Mouse (Mus musculus) forelimb bud, embryonic 11.5 days (tissue): ENCODE data around the gene Coro1c.

ENCODE experiments used
- DNase-seq: peaks from one replicate; pipeline ENCODE4 v3.0.0-alpha.2; 2012; ENCODE audit warnings: low read depth, low spot score

Gene Coro1c

DNA sequence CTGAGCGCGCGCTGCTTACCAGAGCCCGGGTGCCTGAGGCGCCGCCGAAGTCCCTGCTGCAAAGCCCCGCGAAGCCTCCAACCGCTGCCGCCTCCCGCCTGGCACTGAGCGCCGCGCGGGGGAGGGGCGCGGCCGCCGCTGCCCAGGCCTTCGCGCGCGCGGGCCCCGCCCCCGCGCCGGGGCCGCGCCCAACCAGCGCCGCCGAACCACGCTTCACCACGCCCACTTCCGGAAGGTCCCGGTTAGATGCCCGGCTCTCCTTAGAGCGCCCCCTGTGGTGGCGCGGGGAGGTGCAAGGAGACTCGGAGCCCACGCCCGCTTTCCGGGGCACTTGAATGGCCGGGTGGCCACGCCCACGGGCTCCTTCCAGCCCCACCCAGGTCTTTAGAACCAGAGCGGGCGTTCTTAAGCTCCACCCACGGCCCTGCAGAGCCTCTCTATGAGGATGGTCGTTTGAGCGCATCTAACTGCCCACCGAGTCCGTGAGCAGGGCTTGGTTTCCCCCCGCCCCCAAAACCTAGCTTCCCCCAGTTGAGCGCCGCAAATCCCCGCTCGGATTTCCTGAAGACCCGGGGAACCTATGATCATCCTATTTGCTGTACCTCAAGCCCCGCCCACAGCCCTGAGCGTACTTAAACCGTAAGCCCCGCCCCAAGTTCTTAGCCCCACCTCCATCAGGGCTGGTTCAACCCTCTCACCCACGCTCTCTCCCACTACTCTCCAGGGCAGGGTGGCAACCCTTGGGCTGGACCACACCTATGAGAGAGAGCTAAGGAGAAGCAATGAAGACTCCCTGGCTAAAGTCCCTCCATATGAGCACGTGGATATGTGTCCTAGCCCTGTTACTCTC lies at the start of gene Coro1c:
Gene Coro1c (minus strand): TSS at position 167 of the 850 bp plus-strand sequence.
- DNase-seq, result peak; percentile 99

DNA sequence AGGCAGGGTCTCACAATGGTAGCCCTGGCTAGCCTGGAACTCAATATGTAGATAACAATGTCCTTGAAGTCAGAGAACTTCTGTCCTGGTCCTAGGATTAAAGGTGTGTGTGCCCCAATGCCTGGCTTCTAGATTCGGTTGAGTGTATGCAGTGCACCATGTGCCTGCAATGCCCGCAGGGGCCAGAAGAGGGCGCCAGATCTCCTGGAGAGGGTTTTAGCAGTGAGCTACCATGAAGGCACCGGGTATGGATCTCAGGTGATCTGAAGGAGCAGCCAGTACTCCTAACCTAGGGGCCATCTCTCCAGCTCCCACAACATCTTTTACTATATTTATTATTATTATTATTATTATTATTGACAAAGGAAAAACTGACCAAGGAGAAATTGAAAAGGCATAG lies 48.0 kb upstream of the Coro1c start:
- peak; percentile 88 for DNase-seq

DNA sequence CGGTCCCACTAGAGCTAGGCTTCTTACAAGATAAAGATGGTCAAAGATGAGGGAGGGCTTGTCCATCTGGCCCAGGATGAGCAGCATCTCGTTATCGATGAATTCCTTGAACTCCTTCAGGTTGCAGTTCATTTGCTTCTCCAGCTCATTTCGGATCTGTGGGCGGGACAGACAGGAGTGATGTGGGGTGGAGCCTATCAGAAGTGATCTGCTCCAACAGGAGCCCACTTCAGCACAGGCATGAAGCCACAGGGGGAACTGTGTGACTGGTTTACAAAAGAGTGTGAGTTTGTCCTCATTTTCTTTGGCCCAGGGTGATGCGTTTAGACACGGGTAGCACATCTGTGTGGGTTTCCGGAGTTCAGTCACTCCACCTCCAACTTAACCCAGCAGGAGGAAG lies 47.1 kb upstream of the Coro1c start:
- no peak for DNase-seq

DNA sequence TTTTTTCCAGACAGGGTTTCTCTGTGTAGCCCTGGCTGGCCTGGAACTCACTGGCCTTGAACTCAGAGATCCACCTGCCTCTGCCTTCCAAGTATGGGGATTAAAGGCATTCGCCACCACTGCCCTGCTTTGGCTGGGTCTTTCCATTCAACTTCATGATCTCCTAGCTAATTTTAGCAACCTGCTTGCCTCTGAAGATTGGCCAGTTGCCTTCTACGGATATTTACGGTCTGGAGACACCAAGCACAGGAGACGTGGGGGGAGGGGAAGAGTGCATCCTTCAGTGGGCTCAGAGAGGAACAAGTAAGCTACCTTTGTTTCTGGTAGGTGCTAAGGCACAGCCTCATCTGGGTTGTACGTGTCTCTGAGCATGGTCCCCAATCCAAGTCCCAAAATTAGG lies 46.7 kb upstream of the Coro1c start:
- DNase-seq, result no peak

DNA sequence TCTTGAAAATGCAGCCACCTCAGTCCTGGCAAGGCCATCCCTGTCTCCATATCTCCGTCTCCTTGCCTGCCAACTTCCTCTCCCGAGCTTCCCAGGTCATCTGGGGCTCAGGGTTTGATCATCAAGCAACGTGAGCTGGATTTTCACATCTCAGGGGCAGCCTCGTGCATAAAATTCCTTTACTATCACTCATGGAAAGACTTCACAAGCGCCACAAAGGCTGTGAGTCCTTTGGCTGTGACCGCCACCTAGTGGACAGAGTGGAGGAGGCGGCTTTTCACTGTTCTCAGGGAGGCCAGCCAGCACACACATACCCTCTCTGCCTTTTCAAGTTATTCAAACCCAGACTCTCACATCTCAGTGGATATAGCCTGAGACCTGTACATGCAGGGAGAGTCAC lies 45.9 kb upstream of the Coro1c start:
- DNase-seq, result peak; percentile 79

DNA sequence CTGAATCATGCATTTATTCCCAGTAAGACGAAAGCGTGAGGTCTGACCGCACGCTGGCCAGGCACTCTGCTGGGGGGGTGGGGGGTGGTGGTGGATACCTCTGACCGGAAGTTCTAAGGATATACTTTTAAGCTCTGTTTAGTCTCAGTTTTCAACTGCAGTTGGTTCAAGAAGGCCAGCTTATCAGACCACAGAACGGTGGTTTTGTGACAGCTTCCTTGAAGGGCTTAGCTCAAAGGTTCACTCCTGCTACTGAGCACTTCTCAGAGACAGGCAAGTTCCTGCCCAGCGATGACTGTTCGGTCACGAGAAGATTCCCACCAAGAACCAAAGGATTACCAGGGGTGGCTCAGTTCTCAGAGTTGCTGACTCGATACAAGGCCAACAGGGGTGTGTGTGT lies 44.0 kb upstream of the Coro1c start:
- no peak for DNase-seq

DNA sequence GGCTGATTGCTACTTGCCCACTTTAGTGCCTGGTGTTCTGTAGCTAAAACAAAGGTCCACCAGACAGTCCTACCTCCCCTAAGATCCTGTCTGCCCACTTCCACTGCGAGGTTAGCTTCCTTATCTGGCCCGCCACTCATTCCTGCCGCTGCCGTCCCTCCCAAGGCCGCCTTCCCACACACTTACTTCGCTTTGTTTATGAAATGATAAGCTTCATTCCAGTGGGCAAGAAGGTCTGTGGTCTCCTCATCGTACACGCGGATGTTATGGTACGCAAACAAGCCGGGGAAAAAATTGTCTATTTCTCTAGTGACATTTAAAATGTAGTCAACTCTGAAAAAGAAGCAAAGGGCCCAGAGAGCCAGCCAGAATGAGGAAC lies 43.1 kb upstream of the Coro1c start:
- DNase-seq, result no peak

DNA sequence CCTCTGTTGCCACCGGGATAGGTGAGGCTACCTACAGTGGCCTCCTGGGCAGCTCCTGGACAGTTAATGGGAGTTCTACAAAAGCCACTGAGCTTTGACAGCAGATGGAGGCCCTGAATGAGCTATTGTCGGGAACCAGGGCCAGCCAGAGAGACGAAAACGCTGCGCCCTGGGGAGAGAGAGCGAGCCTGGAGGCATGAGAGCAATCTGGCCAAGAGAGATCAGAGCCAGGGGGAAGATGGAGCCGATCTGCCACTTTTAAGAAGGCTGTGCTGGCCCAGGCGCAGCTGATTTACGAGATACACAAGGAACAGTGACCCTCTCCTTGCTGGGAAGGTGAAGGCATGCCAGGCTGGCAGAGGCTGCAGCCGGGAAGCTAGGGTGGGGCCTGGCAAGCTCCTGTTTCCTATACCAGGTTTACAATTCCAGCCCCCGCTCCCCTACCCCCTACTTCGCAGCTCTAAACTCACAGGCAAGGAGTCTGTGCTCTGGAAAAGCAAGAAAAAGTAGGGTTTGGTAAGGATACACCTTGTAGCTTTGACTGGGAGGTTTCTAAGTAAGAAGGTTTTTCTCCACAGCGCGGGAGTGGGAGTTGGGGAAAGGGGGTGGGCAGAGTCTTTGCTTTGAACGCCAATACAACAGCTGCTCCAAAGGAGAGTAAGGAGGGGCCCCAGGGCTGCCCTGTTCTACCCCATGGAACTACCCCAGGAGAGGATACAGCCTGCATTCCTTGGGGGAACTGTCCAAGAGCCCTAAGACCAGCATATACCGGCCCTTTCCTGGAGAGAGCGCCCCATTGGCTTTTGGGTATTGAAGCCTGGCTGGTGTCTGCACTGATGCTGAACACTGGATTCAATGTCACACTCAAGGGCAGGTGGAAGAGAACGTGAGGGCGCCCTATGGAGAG lies 42.5 kb upstream of the Coro1c start:
- DNase-seq, result no peak

DNA sequence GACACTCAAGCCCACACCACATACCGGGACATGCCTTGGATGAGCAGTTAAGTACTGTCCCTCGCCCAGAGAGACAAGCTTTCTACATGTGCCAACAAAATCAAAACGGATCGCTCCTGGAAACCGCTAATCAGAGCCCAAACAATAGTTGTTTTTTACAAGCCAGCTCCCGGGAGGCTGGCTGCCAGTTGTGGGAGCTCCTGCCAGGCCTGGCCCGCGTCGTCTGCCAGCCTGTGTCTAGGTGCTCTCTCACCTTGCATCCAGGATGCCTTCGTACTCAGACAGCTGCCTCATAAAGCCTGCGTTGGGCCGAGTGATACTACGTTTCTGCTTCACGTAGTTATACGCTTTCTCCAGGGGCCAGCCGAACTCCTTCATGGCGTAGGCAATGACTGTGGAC lies 41.6 kb upstream of the Coro1c start:
- DNase-seq, result no peak

DNA sequence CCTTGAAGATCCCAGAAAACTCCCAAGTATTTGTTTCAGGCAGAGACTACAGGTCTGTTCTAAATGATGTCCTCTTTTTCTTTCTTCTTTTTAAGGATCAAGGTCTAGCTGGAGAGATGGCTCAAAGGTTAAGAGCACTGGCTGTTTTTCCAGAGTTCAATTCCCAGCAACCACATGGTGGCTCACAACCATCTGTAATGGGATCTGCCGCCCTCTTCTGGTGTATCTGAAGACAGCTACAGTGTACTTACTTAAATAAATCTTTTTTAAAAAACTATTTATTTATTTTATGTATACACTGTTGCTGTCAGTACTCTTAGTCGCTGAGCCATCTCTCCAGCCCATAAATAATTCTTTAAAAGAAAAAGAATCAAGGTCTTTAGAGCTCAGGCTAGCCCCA lies 38.7 kb upstream of the Coro1c start:
- DNase-seq, result no peak

DNA sequence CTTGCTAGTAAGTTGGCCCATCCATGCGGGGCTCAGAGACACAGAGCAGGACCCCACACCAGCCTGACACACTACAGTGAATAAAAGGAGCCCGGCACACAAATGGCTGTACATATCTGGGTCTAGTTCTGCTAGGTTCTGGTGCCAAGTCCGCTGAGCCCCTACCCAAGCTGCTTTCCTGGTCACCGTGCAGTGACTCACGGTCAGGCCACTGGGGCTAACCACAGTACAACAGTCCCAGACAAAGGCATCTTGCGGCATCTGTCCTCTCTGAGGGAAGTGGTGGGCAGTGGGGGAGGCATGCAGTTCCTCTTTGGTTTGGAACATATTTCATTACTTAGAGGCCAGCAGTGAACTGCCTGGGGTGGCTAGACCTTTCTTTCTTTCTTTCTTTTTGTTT lies 36.6 kb upstream of the Coro1c start:
- no peak for DNase-seq

DNA sequence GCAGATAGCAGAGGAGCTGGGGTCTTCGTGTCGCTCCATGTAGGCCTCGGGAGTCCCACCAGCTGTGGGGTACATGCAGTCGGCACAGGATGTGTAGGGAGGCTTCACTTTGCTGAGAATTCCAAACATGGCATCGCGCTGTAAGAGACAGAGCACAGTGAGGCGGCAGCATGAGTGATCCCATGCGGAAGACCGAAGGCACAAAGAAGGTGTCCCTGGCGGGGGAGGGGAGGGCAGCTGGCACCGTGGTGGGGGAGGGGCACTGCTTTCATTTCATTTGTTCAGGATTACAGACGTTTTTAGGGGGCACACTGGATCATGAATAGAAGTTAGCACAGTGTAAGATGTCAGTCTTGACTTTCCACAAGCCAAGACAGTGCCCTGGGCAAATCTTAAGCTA lies 34.8 kb upstream of the Coro1c start:
- DNase-seq, result no peak

DNA sequence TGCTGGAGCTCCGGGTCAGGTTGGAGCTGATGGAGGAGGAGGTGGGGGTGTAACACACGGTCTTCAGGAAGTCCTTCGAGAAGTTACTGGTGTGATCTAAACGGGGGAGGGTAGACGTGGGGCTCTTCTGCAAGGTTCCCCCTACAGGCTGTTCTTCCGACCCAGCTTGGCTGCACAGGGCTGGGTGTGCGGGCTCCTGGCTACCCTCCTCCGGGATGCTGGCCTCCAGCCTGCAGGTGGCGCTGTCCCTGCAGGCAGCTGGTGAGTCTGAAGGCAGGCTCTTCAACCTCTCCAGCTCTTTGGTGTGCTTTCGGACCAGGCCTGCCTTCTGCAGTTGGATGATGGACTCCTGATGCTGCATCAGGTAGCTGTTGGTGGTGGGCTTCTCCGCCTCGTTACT lies 34.0 kb upstream of the Coro1c start:
- DNase-seq, result no peak

DNA sequence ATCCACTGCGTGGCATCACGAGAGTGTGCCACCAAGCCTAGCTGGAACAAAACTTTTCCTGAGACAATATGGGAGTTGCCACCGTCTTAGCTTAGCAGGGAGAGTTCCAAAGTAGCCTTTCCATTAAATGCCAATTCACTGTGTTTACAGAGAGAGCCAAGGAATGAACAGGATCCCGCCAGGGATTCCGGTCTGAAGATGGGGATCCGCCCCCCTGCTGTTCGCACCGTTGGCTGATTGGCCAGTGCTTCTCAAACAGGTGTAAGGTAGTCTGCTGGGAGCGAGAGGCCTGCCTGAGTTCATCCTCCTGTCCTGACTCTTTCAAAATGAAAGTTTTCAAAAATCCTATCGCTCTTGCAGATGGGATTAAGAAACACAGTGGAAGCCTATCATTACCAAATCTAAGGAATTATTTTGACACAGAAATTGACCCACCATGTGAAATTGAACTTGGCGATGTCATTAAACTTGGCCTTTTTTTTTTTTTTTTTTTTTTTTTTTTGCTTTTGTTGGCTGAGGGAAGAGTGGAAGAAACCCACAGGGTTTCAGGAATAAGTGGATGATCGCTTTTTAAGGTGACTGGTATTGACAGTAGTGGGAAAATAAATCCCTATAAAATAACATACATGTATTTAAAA lies 30.8 kb upstream of the Coro1c start:
- no peak for DNase-seq

DNA sequence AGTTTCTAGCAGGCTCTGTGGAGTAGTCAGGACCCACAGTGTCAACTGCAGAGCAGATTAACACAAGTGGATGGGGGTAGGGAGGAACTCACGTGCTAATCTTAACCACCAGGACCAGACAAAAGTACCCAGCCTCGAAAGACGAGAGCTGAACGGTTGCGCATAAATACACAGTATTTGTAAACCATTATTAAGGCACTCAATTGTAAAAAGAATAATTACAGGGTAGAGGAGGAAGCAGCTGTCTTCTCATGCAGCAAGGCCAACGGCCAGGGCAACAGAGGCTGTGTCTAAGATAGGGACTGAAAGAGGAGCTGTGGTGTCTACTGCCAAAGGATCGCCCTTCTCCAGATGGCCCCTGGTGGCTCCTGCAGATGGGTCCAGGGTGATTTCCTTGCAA lies 29.1 kb upstream of the Coro1c start:
- DNase-seq, result no peak

DNA sequence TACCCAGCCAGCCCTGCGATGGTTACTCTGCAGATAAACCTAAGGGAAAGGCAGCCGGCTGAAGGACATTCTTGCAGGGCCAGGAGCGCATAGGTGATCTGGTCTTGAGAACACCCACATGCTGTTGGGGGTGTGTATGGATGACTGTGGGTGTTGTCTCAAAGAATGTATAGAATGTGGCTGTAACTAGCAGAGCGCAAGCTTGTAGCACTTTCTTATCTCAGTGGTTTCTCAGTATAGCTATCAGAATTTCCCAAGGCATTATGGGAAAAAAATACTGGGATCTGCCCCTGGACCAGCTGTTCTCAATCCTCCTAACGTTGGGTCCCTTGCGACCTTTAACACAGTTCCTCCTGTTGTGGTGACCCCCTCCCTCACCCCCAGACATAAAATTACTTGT lies 25.3 kb upstream of the Coro1c start:
- no peak for DNase-seq

DNA sequence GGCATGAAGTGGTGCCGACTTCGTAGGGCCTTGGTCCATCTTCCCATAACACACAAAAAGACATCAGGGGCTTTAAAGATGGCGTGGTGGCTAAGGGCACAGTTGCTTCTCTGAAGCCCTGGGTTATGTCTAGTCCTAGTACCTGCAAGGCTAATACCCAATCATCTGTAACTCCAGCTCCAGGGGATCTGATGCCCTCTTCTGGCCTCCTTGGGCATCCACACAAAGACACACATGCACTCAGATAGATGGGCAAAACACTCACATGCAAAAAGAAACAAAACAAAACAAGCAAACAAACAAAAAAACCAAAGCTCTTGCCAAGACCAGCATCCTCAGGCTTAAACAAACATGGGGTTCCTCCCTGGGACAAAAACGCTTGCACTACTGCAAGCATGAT lies 24.9 kb upstream of the Coro1c start:
- no peak for DNase-seq

DNA sequence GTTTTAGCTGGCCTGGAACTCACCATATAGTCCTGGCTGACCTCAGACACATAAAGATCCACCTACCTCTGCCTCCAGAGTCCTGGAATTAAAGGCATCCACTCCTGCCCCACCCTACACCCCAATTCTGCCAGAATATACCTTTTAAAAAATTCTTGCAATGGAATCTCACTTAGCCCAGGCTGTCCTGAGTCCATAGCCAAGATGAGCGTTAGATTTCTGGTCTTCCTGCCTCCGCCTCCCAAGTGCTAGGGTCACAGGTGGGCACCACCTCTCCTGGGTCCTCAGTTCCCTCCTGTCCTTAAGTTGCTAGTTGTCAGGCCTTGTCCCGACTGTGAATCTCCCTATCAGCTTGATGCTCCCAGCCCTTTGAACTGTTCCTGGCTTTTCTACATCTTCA lies 23.8 kb upstream of the Coro1c start:
- no peak for DNase-seq

DNA sequence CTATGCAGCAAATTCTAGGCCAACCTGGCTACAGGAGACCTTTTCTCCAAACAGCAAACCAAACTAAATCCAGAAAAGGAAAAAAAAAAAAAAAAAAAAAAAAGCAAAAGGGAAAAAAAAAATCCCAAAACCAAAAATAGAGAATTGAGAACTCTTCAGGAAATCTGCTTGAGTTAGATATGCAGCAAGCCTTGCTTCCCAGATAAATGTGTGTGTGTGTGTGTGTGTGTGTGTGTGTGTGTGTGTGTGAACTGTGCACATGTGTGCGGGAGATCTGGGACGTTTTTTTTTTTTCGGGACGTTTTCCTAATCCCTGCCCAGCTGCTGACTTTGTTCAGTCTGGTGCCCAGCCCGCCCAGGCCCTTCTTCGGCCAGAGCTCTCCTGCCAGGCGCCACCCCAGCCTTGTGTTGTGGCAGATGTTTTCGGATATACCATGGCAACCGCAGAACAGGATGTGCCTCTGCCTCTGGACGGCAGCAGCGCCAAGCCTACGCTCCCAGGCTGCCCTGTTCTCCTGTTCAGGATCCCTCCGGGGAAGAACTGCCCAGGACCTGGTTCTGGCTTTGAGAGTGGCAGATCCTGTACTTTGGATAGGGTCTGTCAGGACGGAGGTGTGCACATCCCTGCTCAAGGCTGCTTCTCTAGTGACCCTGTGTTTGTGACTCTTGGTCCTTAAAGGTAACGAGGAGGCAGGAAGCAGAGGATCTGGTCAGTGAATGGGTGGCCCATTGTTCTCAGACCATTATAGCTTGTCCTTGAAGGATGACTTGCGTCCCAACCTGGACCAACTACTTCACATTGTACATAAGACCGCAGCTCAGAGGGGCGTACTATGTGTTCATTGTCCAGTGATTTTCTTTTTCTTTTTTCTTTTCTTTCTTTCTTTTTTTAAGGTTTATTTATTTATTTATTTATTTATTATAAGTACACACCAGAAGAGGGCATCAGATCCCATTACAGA lies 22.4 kb upstream of the Coro1c start:
- peak; percentile 76 for DNase-seq

DNA sequence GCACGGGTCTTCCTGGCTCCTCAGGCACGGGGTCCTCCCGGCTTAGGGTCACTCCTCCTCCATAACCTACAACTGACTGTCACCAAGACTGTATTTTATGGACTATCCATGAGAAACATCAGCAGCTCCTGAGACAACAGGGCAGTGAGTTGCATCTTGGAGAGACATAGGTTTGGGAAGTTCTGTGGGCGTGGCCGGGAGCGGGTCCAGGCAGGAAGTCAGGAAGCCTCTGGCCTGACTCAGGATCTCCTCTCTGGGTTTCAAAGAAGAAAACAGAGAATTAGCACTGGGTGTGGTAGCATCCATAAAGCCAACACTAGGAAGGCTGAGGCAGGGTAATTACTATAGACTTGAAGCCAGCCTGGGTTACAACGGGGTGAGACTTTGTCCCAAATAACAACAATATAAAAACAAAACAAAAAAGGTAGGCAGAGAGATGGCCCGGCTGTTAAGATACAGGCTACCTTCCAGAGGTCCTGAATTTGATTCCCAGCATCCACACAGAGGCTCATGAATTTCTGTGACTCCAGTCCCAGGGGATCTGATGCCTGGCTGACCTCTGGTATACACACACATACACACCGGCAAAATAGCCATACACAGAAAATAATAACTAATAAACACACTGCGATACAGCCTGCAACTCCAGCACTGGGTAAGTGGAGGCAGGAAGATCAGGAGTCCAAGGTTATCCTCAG lies 21.5 kb upstream of the Coro1c start:
- no peak for DNase-seq

DNA sequence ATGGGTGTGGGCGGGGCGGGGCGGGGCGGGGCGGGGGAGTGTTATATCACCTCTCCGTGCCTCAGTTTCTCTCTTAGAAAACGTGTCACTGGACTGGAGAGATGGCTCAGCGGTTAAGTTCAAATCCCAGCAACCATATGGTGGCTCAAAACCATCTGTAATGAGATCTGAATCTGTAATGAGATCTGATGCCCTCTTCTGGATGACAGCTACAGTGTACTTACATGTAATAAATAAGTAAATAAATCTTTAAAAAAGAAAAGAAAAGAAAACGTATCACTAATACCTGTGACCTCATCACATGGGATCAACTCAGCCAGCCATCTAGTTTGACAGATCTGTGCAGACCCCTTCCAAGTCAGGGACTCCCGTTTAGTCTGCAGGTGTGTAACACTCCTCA lies 21.0 kb upstream of the Coro1c start:
- DNase-seq, result no peak
